Mouse (Mus musculus) spleen, adult 2 months (tissue): ENCODE results near the gene Miga1.

ENCODE experiments used
- CTCF ChIP-seq: fragments of 200-500 bp; IDR thresholded peaks from 2 replicates; pipeline ENCODE4 v1.5.1; 2011; ENCODE audit warnings: mild to moderate bottlenecking, inconsistent platforms; ENCODE audit not compliant: insufficient read depth, insufficient read length, insufficient replicate concordance; ENCODE audit errors: extremely low read depth
- POLR2A ChIP-seq: fragments of 200-500 bp; IDR thresholded peaks from 2 replicates; pipeline ENCODE4 v1.6.1; 2011; ENCODE audit warnings: low read depth, low read length, inconsistent platforms

GRCm38 (mm10) chr3:152291895-152292294 is 48.3 kb downstream of the Miga1 start:
- TF ChIP-seq POLR2A: no peak
- no peak for TF ChIP-seq CTCF
